Mouse (Mus musculus) adrenal gland, adult 8-10 months (tissue): Measurements from ENCODE around the gene Bud23. TPM values are rescaled to one million over a fixed set of nuclear protein-coding genes. Genes with fewer than 3 reads are reported as not detected.
"Not testable (repeated sequence)": the region's sequence is repeated elsewhere in the genome, so short reads cannot be mapped to it uniquely, and the experiment has no call there.

Experiments used
- DNase-seq: peaks from one replicate; pipeline ENCODE4 v3.0.0; 2022
- total RNA-seq, 4 experiments: library from RNA; stranded (reverse); gene quantifications; 2 replicates each; pipeline ENCODE4 v1.2.4; 2022

Bud23 gene
- total RNA-seq, result 10 to 100 TPM; 54.5 to 56.7 (median 55.8) TPM

- not testable (repeated sequence) for DNase-seq
Observed at GRCm38 (mm10) chr5:135064909-135065446, at the start of gene Bud23. TSS of gene Bud23 (minus strand) at chr5:135064959.

- DNase-seq, result no peak
Observed at GRCm38 (mm10) chr5:135113782-135114181, 49.0 kb upstream of the Bud23 start.

- DNase-seq, result no peak
Observed at GRCm38 (mm10) chr5:135109976-135110375, 45.2 kb upstream of the Bud23 start.

DNA sequence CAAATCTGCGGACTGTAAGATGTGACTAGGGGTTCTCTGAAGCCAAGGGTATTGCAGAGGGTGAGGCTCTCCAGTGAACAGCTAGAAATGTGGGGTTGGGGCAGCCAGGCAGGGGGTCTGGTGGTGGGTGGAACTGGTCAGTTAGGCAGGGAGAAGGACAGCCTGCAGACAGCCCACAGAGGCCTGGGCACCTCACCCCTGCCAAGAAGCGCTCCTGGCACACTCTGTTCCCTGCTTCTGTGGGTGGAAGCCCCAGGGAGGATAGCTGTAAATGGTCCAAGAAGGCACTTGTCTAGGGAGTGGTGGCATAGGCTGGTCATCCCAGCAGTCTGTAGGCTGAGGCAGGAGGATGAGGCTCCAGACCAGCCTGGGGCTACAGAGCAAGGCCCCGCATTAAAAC is 44.7 kb upstream of the Bud23 start:
- DNase-seq, result no peak

GRCm38 (mm10) chr5:135109017-135109416 is 44.3 kb upstream of the Bud23 start:
- no peak for DNase-seq

GRCm38 (mm10) chr5:135107521-135108501 is 43.1 kb upstream of the Bud23 start:
- DNase-seq, result peak; percentile 82

- DNase-seq, result peak; percentile 84
Observed at GRCm38 (mm10) chr5:135106758-135107256, 42.0 kb upstream of the Bud23 start.

DNA sequence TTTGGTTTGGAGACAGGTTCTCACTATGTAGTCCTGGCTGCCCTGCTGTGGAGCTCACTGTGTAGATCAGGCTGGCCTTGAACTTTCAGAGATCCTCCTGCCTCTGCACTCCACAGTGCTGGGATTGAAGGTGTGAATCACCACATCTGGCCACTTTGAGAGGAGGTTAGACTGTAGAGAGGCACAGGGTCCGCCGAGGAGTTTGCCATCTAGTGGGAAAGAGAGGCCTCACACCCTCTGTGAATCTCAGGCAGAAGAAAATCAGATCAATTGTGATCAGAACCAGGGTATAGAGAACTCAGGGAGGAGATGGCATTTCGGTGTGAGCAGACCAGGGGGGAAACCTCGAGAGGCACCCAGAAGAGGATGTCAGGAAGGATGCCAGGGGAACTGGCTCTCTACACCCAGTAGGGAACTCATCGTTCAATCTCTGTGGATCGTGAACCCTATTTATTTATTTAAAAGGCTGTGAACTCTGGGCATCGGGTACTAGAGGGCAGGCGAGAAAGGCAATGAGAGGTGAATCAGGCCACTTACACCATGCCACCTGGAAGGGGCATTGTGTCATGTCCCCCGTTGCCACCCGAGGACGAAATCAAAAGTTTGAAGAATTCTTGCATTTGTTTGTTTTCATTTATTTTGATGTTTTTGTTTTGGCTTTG is 39.4 kb upstream of the Bud23 start:
- no peak for DNase-seq

GRCm38 (mm10) chr5:135100981-135101380 is 36.2 kb upstream of the Bud23 start:
- DNase-seq, result no peak

- no peak for DNase-seq
Observed at GRCm38 (mm10) chr5:135089653-135090052, 24.9 kb upstream of the Bud23 start, which contains the start of gene Mlxipl. TSS of gene Mlxipl (plus strand) at chr5:135089890.

DNA sequence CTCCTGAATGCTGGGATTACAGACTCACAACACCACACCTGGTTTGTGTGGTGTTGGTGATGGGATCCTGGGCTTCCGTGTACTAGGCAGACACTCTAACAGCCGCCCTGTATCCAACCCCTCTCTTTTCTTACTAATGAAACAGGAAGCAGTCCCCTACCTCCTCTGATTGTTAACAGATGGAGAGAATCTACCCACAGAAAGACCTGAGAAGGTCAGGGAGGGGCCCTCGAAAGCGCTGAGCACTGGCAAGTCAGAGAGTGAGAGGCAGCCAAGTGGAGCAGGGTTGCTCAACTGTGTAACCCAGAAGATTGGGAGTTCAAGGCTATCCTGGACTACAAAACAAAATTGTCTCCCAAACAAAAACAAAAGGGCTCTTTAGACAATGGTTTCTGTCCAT is 22.1 kb upstream of the Bud23 start:
- DNase-seq, result no peak

DNA sequence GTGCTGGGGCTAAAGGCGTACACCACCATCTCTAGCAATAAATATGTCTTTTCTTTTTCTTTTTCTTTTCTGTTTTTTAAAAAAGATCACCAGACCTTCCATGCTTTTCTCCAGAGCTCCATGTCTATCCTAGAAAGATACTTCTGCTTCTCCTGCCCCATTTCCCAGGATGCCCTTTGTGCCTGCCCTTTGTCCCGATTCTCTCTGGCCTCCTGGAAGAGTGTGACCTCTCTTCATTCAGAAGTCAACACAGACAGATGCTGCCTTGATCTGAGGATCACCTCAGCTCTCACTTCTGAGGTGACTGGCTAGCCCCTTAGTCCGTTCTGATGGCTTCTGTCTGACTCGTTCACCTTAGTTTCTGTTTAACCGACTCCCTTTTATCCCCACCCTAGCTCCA is 15.8 kb upstream of the Bud23 start:
- no peak for DNase-seq

GRCm38 (mm10) chr5:135079578-135079977 is 14.8 kb upstream of the Bud23 start:
- DNase-seq, result no peak

GRCm38 (mm10) chr5:135078482-135078810 is 13.7 kb upstream of the Bud23 start:
- DNase-seq, result no peak

- DNase-seq, result peak; percentile 78
Observed at GRCm38 (mm10) chr5:135077564-135078481, 13.1 kb upstream of the Bud23 start, which contains the start of gene Vps37d. TSS of gene Vps37d (minus strand) at chr5:135078266.

DNA sequence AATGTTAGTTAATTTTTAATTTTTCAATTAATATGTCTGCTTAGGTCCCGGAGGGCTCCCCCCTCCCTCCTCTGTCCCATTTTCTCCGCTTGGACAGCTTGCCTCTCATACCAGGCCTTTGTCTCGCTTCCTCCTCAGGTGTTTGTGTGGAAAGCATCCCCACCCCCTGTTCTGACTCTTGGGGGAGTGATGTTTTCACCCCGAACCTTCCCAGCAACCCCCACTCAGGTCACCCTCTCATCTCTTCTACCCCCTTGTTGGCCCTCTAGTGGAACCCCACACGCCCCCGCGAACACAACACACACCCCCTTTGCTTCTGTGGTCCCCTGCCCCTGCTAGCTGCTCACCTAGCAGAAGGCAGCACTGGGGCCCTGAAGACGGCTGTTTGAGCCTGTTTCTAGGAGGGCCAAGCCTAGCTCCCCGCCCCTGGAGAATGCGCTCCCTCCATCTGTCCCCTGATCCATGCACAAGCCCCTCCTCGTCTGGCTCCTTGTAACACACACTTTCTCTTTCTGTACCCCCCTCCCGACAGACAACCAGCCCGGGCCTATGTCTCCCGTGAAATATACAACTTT is 12.3 kb upstream of the Bud23 start:
- DNase-seq, result no peak

DNA sequence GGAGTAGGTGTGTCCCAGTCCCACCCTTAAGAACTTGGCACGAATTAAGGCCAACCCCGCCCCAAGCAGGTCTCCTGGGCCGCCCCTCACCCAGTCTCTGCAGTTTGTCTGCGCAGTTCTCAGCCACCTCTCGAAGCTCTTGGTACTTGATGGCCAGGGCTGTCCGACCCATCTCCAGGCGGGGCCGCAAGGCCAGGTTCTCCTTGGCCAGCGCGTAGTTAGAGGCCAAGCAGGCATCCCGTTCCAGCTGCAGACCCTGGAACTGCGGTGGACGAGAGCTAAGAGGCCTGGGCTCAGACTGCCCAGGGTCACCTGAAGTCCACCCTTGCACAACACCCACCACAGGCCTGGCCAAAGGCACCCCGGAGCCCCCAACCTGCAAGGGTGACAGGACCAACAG is 11.6 kb upstream of the Bud23 start:
- DNase-seq, result no peak

DNA sequence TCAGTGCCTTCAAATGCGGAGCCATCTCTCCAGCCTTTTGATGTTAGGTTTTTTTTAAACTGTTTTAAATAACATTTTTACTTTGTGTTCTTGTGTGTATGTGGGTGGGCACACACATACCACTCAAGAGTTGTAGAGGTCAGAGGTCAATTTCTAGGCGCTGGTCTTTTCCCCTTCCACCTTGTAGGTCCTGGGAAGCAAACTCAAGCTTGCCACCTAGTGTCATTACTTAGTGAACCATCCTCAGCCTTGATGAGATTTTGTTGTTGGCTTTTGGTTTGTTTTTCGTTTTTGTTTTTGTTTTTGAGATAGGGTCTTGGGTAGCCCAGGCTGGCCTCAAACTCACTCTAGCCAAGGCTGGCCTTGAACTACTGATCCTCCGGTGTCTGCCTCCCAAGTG is 10.9 kb upstream of the Bud23 start:
- DNase-seq, result no peak

GRCm38 (mm10) chr5:135073349-135074150 is 8.8 kb upstream of the Bud23 start:
- DNase-seq, result no peak

GRCm38 (mm10) chr5:135072720-135073119 is 8.0 kb upstream of the Bud23 start:
- no peak for DNase-seq

- no peak for DNase-seq
Observed at GRCm38 (mm10) chr5:135072061-135072460, 7.3 kb upstream of the Bud23 start.
